Mouse (Mus musculus): ENCODE results near the gene Nubpl. TPM values are rescaled to one million over a fixed set of nuclear protein-coding genes. Genes with fewer than 3 reads are reported as not detected.
A peak's percentile ranks its signal among the peaks of the same experiment; 100 is the strongest.

Nubpl gene
- polyA plus RNA-seq, 1 experiment from 2014 or later: 12.8 TPM

DNA sequence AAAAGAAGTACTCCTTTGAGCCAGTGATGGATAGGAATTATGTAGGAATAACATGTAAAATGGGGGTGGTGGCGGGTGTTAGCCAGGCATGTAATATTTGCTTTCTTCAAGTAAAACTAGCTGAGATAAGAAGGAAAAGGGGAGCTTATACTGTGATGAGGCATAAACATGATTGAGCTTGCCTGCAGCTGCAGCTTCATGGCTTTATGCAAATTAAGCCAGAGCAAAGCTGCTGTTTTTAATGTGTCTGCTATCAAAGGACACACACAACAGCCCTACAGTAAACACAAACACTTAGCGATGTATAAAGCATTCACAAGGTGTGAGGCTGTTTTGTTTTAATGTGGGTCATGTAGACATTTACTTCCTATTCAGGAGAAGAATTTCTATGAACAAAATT is 196.4 kb downstream of the Nubpl start:
- DNase-seq (ENCODE audit: low spot score) (peak; percentile 24), ATAC-seq (replicated peaks; ENCODE audit: low FRiP score, low TSS enrichment, low read depth) (no peak)
- Histone ChIP-seq H3K4me1 (replicated peaks; ENCODE audit: control insufficient read depth, insufficient read depth, low read length) (peaks cover 4% of the 10 kb centered on the region; the same call in 1 of the 2 replicates), H3K9me3 (ENCODE audit: control insufficient read depth, low read length) (no peaks in the 10 kb centered on the region), H3K9ac (ENCODE audit: low read length) (no peak overlapping the region), H3K4me3 (ENCODE audit: low read depth, low read length) (no peak overlapping the region), H3K36me3 (ENCODE audit: control insufficient read depth, insufficient read depth, low read length) (no peaks in the 10 kb centered on the region), H3K4me2 (ENCODE audit: low read length) (no peak overlapping the region), H3K27ac (ENCODE audit: low read depth) (no peak overlapping the region), H3K27me3 (replicated peaks; ENCODE audit: control insufficient read depth, insufficient read depth, low read length) (no peaks in the 10 kb centered on the region)
- 84% methylated on average over 2 of the region's 2 CpGs for WGBS

DNA sequence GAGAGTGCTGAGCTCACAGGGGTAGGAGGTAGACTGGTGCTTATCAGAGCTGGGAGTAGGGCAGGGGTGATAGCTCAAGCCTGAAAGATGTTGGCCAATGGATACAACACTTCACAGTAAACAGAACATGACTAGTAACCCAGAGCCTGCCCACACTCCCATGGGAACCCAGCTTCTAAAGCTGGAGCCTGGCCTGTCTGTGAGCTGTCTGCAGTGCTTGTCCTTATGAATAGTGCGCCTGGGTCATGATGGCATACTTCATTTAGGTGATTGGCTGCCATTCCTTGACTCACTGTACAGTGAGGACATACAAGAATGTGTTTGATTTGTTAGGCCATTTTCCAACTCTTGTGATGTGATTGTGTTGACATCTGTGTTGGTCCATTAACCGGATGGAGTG is 200.5 kb downstream of the Nubpl start:
- Histone ChIP-seq H3K27me3 (replicated peaks; ENCODE audit: control insufficient read depth, insufficient read depth, low read length) (no peaks in the 10 kb centered on the region), H3K4me2 (ENCODE audit: low read length) (no peak overlapping the region), H3K27ac (ENCODE audit: low read depth) (no peak overlapping the region), H3K36me3 (ENCODE audit: control insufficient read depth, insufficient read depth, low read length) (no peaks in the 10 kb centered on the region), H3K9me3 (ENCODE audit: control insufficient read depth, low read length) (no peaks in the 10 kb centered on the region), H3K9ac (ENCODE audit: low read length) (no peak overlapping the region), H3K4me1 (replicated peaks; ENCODE audit: control insufficient read depth, insufficient read depth, low read length) (no peaks in the 10 kb centered on the region), H3K4me3 (ENCODE audit: low read depth, low read length) (no peak overlapping the region)
- WGBS: 90% methylated on average over 2 of the region's 2 CpGs
- ATAC-seq (replicated peaks; ENCODE audit: low FRiP score, low TSS enrichment, low read depth) (no peak), DNase-seq (ENCODE audit: low spot score) (peak; percentile 44)

GRCm38 (mm10) chr12:52298683-52299082 is 201.1 kb downstream of the Nubpl start:
- DNase-seq (ENCODE audit: low spot score) (peak; percentile 3), ATAC-seq (replicated peaks; ENCODE audit: low FRiP score, low TSS enrichment, low read depth) (no peak)
- 69% methylated on average over 1 of the region's 1 CpGs for WGBS
- Histone ChIP-seq H3K36me3 (ENCODE audit: control insufficient read depth, insufficient read depth, low read length) (no peaks in the 10 kb centered on the region), H3K4me3 (ENCODE audit: low read depth, low read length) (no peak overlapping the region), H3K9ac (ENCODE audit: low read length) (no peak overlapping the region), H3K9me3 (ENCODE audit: control insufficient read depth, low read length) (no peaks in the 10 kb centered on the region), H3K27ac (ENCODE audit: low read depth) (no peak overlapping the region), H3K4me1 (replicated peaks; ENCODE audit: control insufficient read depth, insufficient read depth, low read length) (no peaks in the 10 kb centered on the region), H3K27me3 (replicated peaks; ENCODE audit: control insufficient read depth, insufficient read depth, low read length) (no peaks in the 10 kb centered on the region), H3K4me2 (ENCODE audit: low read length) (no peak overlapping the region)

GRCm38 (mm10) chr12:52302961-52303360 is 205.4 kb downstream of the Nubpl start:
- H3K4me3 ChIP-seq (ENCODE audit: low read depth, low read length): no peak overlapping the region
- no peaks in the 10 kb centered on the region for H3K4me1 ChIP-seq (replicated peaks; ENCODE audit: control insufficient read depth, insufficient read depth, low read length)
- H3K9me3 ChIP-seq (ENCODE audit: control insufficient read depth, low read length): no peaks in the 10 kb centered on the region
- H3K36me3 ChIP-seq (ENCODE audit: control insufficient read depth, insufficient read depth, low read length): no peaks in the 10 kb centered on the region
- no peak overlapping the region for H3K4me2 ChIP-seq (ENCODE audit: low read length)
- no peak overlapping the region for H3K27ac ChIP-seq (ENCODE audit: low read depth)
- no peak overlapping the region for H3K9ac ChIP-seq (ENCODE audit: low read length)
- no peak for ATAC-seq (replicated peaks; ENCODE audit: low FRiP score, low TSS enrichment, low read depth)
- H3K27me3 ChIP-seq (replicated peaks; ENCODE audit: control insufficient read depth, insufficient read depth, low read length): no peaks in the 10 kb centered on the region
- 81% methylated on average over 2 of the region's 2 CpGs for WGBS
- DNase-seq (ENCODE audit: low spot score): no peak

GRCm38 (mm10) chr12:52306348-52306747 is 208.8 kb downstream of the Nubpl start:
- no peak overlapping the region for H3K4me2 ChIP-seq (ENCODE audit: low read length)
- H3K27me3 ChIP-seq (replicated peaks; ENCODE audit: control insufficient read depth, insufficient read depth, low read length): no peaks in the 10 kb centered on the region
- no peaks in the 10 kb centered on the region for H3K9me3 ChIP-seq (ENCODE audit: control insufficient read depth, low read length)
- no peak overlapping the region for H3K4me3 ChIP-seq (ENCODE audit: low read depth, low read length)
- H3K4me1 ChIP-seq (replicated peaks; ENCODE audit: control insufficient read depth, insufficient read depth, low read length): no peaks in the 10 kb centered on the region
- DNase-seq (ENCODE audit: low spot score): no peak
- no peak for ATAC-seq (replicated peaks; ENCODE audit: low FRiP score, low TSS enrichment, low read depth)
- no peak overlapping the region for H3K27ac ChIP-seq (ENCODE audit: low read depth)
- WGBS: 83% methylated on average over 7 of the region's 7 CpGs
- H3K36me3 ChIP-seq (ENCODE audit: control insufficient read depth, insufficient read depth, low read length): no peaks in the 10 kb centered on the region
- H3K9ac ChIP-seq (ENCODE audit: low read length): no peak overlapping the region

DNA sequence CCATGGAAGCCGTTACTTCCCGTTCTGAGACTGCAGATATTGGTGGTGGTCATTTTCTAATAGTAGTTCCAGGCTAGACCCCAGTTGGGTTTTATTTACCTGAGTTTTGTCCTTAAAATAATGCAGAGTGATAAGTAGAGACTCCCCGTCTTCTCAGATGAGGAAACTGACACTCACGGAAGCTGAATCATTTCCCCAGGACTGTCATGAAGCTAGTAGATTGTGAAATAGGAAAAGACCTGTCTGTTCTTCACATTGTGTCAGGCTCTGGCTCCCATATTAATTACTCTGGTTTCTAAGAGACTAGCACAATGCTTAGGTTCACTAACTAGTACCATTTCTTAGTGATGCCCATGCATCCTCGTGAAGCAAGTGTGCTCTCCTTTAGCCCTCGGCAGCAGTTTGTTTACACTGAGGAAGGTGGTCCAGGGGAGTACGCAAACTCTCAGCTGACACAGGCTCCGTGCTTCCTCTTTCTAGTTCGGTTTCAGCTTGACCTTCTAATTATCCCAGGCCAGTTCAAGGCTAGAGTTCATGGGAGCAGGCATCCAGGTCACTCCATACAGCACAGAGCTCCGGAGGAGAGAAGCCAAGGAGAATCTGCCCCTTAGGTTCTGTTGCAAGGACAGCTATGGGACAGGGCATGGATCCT is 209.9 kb downstream of the Nubpl start:
- H3K4me3 ChIP-seq (ENCODE audit: low read depth, low read length): no peak overlapping the region
- H3K4me2 ChIP-seq (ENCODE audit: low read length): no peak overlapping the region
- H3K27ac ChIP-seq (ENCODE audit: low read depth): no peak overlapping the region
- H3K9me3 ChIP-seq (ENCODE audit: control insufficient read depth, low read length): no peaks in the 10 kb centered on the region
- no peak for DNase-seq (ENCODE audit: low spot score)
- no peak for ATAC-seq (replicated peaks; ENCODE audit: low FRiP score, low TSS enrichment, low read depth)
- no peaks in the 10 kb centered on the region for H3K27me3 ChIP-seq (replicated peaks; ENCODE audit: control insufficient read depth, insufficient read depth, low read length)
- H3K9ac ChIP-seq (ENCODE audit: low read length): no peak overlapping the region
- H3K36me3 ChIP-seq (ENCODE audit: control insufficient read depth, insufficient read depth, low read length): no peaks in the 10 kb centered on the region
- H3K4me1 ChIP-seq (replicated peaks; ENCODE audit: control insufficient read depth, insufficient read depth, low read length): no peaks in the 10 kb centered on the region
- 52% methylated on average over 10 of the region's 10 CpGs for WGBS

DNA sequence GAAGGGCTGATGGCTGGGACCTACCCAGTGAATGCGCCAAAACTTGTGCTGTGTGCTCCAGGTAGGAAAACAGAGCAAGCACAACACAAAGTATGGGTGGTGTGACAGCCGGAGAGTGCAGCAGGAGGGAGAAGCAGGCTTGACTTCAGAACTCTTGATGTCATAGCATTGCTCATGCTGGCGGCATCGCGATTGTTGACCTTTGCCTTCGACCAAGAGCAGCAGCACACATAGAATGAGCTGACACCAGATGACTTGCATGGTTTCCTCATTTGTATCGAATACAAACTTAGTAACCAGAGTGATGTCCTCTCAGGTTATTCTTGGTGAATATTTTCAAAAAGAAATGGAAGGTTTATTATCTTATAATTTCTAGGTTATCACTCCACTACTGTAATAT is 211.1 kb downstream of the Nubpl start:
- Histone ChIP-seq H3K9me3 (ENCODE audit: control insufficient read depth, low read length) (peaks cover 6% of the 10 kb centered on the region; the same call in 1 of the 2 replicates), H3K4me2 (ENCODE audit: low read length) (no peak overlapping the region), H3K27me3 (replicated peaks; ENCODE audit: control insufficient read depth, insufficient read depth, low read length) (no peaks in the 10 kb centered on the region), H3K36me3 (ENCODE audit: control insufficient read depth, insufficient read depth, low read length) (no peaks in the 10 kb centered on the region), H3K4me1 (replicated peaks; ENCODE audit: control insufficient read depth, insufficient read depth, low read length) (no peaks in the 10 kb centered on the region), H3K27ac (ENCODE audit: low read depth) (no peak overlapping the region), H3K9ac (ENCODE audit: low read length) (no peak overlapping the region), H3K4me3 (ENCODE audit: low read depth, low read length) (no peak overlapping the region)
- DNase-seq (ENCODE audit: low spot score): no peak
- ATAC-seq (replicated peaks; ENCODE audit: low FRiP score, low TSS enrichment, low read depth): no peak
- 81% methylated on average over 7 of the region's 7 CpGs for WGBS

DNA sequence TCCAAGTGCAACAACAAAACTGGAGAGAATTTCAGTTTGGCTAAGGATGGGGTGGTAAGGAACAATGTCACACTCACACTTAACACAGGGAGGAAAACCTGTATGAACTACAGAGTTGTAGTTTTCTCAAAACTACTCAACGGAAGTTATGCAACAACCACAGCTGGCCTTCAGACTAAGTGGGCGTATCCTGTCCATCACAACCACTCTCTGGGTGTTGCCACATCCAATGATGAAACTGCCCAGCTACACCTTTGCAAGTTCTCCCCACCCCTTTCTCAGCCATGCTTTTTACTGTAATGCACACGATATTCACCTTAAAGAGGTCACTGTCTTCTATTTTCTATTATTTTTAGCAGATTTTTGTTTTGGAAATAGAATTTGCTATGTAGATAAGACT is 217.3 kb downstream of the Nubpl start:
- DNase-seq (ENCODE audit: low spot score) (no peak), ATAC-seq (replicated peaks; ENCODE audit: low FRiP score, low TSS enrichment, low read depth) (no peak)
- Histone ChIP-seq H3K4me1 (replicated peaks; ENCODE audit: control insufficient read depth, insufficient read depth, low read length) (no peaks in the 10 kb centered on the region), H3K9ac (ENCODE audit: low read length) (no peak overlapping the region), H3K4me3 (ENCODE audit: low read depth, low read length) (no peak overlapping the region), H3K27me3 (replicated peaks; ENCODE audit: control insufficient read depth, insufficient read depth, low read length) (no peaks in the 10 kb centered on the region), H3K4me2 (ENCODE audit: low read length) (no peak overlapping the region), H3K36me3 (ENCODE audit: control insufficient read depth, insufficient read depth, low read length) (no peaks in the 10 kb centered on the region), H3K9me3 (ENCODE audit: control insufficient read depth, low read length) (peaks cover 6% of the 10 kb centered on the region; the same call in 1 of the 2 replicates), H3K27ac (ENCODE audit: low read depth) (no peak overlapping the region)
- WGBS: 91% methylated on average over 3 of the region's 3 CpGs

DNA sequence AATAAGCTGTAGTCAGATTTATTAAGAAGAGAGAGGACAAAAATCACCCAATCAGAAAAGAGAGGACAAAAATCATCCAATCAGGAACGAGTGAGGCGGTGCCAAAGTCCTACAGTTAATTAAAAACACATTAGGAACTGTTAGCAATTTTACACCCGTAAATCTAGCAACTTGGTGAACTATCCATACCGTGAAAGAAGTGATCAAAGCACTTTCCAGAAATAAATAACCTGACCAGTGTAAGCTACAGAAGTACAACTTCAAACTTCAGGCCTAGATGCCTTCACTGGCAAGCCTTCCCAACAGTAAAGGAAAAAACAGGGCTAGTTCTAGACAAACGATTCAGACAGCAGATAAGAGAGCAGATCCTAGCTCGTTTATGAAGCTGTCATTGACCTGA is 220.1 kb downstream of the Nubpl start:
- Histone ChIP-seq H3K9me3 (ENCODE audit: control insufficient read depth, low read length) (peaks cover 5% of the 10 kb centered on the region; the same call in 1 of the 2 replicates), H3K27me3 (replicated peaks; ENCODE audit: control insufficient read depth, insufficient read depth, low read length) (no peaks in the 10 kb centered on the region), H3K4me1 (replicated peaks; ENCODE audit: control insufficient read depth, insufficient read depth, low read length) (no peaks in the 10 kb centered on the region), H3K4me2 (ENCODE audit: low read length) (no peak overlapping the region), H3K9ac (ENCODE audit: low read length) (no peak overlapping the region), H3K36me3 (ENCODE audit: control insufficient read depth, insufficient read depth, low read length) (no peaks in the 10 kb centered on the region), H3K27ac (ENCODE audit: low read depth) (no peak overlapping the region), H3K4me3 (ENCODE audit: low read depth, low read length) (no peak overlapping the region)
- 76% methylated on average over 6 of the region's 6 CpGs for WGBS
- ATAC-seq (replicated peaks; ENCODE audit: low FRiP score, low TSS enrichment, low read depth) (no peak), DNase-seq (ENCODE audit: low spot score) (no peak)
